Mouse (Mus musculus): ENCODE measurements around the gene Capn11.

Gene Capn11

GRCm38 (mm10) chr17:45659225-45659624, at the start of gene Capn11:
Gene Capn11 (minus strand): TSS chr17:45659325.
- DNase-seq (ENCODE audit: low spot score), result no peak

DNA sequence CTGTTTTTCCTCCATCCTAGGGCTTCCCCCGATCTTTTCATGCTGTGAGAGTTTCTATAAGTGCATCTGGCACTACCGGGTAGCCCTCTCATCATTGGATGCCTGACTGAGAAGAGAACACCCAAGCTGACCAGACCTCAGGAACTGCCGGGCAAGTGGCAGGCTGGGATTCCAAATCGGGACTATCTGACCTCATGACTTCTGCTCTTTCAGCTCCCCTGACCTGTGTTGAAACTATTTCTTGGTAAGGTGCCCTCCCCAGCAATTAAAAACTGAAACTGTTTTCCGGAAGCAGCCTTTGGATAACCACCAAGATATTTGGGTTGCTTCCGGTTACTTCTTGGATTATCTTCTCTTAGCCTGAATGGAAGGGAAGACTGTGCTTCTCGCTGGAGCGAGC, 49.1 kb upstream of the Capn11 start:
- no peak for DNase-seq (ENCODE audit: low spot score)

DNA sequence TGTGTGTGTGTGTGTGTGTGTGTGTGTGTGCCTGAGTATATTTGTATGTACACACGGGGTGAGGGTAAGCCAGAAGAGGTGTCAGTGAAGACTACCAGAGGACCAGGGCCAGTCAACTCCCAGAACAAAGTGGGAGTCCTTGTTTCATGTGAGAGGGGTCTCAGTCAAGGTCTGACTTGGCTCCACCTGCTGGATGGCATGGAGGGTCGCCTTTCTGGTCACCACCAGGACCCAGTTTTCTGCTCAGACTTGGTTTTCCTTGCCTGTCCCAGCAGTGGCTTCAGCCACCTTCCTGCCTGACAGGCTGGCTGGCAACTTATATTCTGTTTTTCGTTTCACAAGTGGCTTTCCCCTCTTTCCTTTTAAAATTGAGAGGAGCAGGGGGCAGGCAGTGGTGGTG, 48.3 kb upstream of the Capn11 start:
- DNase-seq (ENCODE audit: low spot score), result no peak

GRCm38 (mm10) chr17:45706796-45707195, 47.7 kb upstream of the Capn11 start:
- DNase-seq (ENCODE audit: low spot score), result no peak

GRCm38 (mm10) chr17:45703187-45703586, 44.1 kb upstream of the Capn11 start:
- DNase-seq (ENCODE audit: low spot score), result no peak

- DNase-seq (ENCODE audit: low spot score), result no peak
Measured at GRCm38 (mm10) chr17:45702254-45702653, 43.1 kb upstream of the Capn11 start.

- no peak for DNase-seq (ENCODE audit: low spot score)
Measured at GRCm38 (mm10) chr17:45701236-45701591, 42.1 kb upstream of the Capn11 start.

DNA sequence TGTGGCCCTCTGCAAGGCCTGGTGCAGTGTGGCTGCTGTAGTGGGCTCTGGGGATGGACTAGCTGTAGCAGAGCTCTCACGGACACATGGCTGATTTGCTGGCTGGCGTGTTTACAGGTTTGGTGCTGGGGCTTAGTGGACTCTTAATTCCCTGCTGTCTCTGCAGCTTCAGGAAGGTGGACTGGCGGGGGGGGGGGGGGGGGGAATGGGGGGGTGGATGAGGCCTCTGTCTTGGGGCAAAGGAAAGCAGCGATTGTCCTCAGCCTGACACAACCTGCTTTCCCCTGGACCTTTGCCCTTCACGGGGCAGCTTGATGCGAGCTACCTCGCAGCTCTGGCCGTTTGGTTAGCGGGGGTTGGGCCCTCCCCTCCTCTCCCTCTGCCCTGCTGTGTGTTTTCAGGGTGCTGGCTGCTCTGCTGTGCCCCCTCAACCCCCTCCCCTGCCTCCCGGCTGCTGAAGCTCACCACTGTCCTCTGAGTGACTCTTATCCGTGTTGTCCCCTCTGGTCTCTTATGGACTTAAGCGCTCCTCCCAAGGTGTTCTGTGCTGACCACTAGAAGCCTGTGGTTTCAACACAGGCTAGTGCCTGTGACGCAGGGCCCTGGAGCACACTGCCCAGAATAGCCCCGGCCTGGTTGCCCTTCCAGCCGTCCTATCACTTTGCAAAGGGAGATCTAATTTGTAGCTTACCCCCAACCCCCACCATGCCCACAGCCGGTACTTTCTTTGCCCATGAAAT, 41.5 kb upstream of the Capn11 start:
- no peak for DNase-seq (ENCODE audit: low spot score)

GRCm38 (mm10) chr17:45699039-45699740, 40.1 kb upstream of the Capn11 start:
- DNase-seq (ENCODE audit: low spot score), result no peak

DNA sequence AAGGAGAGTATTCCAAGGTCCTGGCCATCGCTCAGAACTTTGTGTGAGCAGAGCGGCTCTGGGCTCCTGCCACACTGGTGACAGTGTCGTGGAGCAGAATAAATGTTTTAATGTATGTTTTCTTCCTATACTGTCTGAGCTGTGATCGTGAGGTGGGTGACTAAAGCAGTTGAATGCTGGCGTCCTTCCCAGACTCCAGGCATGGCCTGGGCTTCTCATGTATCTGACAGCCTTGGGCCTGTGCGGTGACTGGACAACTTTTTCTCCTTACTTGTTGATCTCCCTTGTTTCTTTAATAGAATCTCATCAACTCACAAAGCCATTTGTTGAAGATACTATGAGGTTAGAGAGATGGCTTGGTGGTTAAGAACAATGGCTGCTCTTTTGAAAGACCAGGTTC, 39.2 kb upstream of the Capn11 start:
- no peak for DNase-seq (ENCODE audit: low spot score)

- DNase-seq (ENCODE audit: low spot score), result no peak
Measured at GRCm38 (mm10) chr17:45696981-45697380, 37.9 kb upstream of the Capn11 start.

GRCm38 (mm10) chr17:45695227-45696120, 36.3 kb upstream of the Capn11 start:
- DNase-seq (ENCODE audit: low spot score), result no peak

GRCm38 (mm10) chr17:45693812-45694565, 34.9 kb upstream of the Capn11 start:
- DNase-seq (ENCODE audit: low spot score), result no peak

- DNase-seq (ENCODE audit: low spot score), result no peak
Measured at GRCm38 (mm10) chr17:45692159-45692558, 33.0 kb upstream of the Capn11 start.

GRCm38 (mm10) chr17:45690044-45690443, 30.9 kb upstream of the Capn11 start:
- no peak for DNase-seq (ENCODE audit: low spot score)

- DNase-seq (ENCODE audit: low spot score), result no peak
Measured at GRCm38 (mm10) chr17:45689120-45689519, 30.0 kb upstream of the Capn11 start.

GRCm38 (mm10) chr17:45686716-45687115, 27.6 kb upstream of the Capn11 start, which contains the start of gene Tmem63b:
Gene Tmem63b (minus strand): TSS chr17:45686905.
- no peak for DNase-seq (ENCODE audit: low spot score)

DNA sequence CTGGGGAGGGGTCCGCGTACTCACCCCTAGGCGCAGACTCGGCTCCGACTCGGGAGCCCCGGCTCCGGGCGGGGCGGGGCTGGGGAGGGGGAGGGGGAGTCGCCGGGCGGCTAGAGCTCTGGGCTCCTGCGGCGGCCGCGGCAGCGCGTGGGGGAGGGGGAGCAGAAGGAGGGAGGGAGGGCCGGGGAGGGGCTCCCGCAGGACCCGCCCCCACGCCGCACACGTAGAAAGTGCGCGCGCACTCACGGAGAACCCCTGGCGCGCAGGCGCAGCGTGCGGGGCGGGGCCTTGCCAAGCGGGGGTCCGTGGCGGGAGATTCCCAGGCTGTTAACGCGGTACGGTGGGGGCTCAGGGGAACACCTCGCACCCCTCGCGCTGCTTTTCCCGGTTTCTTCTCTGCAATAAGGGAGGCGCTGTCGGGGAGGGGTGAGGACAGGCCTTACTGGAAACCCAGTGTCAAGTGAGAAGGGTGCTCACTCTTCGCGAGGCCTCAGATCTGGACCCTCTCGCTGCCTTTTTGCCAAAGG, 27.0 kb upstream of the Capn11 start, which contains the start of gene Mrpl14:
Mrpl14 (plus strand) TSS at position 230 of the 527 bp plus-strand sequence.
- peak; percentile 93 for DNase-seq (ENCODE audit: low spot score)

DNA sequence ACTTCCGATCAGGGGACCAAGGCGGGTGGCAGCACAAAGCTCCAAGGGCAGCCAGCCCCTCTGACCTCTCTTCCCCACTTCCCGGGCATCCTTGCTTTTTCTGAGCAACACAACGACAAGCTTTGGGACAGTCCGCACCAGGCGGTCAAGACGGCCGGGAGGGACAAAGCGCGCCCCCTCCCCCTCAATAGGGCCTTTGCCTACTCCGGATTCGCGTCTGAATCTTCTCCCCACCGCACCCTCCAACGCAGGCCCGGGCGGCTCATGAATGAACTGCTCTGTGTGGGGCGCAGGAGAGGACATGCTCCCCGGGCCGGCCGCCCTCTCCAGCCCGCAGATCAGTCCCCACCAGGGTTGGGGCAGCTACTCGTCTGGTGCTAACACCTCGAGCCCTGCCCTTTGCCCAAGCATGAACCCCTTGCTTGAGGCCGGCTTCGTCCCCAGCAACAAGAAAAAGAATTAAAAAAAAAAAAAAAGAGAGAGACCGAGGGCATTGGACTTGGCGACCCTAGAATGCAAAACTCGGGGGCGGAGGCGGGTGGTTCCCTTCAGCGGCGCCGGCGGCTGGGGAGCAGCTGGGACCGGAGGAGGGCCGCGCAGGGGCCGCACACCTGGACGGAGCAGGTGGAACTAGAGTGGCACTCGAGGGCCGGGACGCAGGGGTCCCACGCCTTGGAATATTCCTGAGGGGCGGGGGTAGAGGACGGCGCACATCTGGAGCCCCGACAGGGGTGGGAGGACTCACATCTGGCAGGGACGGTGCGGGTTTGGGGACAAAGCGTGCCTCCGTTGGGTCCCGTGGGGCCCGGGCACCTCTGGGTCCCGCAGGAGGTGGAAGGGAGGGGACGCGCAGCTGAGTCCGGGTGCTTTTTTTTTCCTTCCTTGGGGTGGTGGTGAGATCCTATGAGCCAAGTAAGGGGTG, 26.3 kb upstream of the Capn11 start:
- DNase-seq (ENCODE audit: low spot score), result peak; percentile 52

DNA sequence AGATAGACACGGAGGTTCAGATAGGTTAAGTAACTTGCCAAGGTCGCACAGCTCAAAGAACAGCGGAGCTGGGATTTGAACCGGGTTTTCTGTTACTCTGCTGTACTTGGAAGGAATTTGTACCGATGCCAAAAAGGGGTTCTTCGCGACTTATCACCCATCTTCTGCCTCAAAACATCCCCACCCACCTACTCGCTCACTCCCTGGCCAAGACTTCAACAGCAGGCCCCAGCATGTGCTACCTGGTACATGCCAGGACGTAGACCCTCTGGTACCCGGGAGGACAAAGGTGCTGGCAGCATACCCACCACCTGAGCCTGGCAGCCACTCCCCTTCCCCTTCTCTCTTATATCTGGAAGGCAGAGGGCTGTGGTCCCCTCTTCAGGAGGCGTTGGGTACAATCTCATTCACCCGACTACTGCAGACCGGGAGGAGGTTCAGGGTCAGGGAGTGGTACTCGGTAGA, 25.6 kb upstream of the Capn11 start:
- DNase-seq (ENCODE audit: low spot score), result no peak
